Mouse (Mus musculus): ENCODE data around the gene Taf1c.

- TF ChIP-seq CTCF (IDR thresholded peaks at IDR 0.05) (no peak), EP300 (IDR thresholded peaks at IDR 0.05) (no peak)
Observed at GRCm38 (mm10) chr8:119627613-119628359, 22.8 kb upstream of the Taf1c start.
